Mouse (Mus musculus) CD8-positive naive resting alpha-beta T cell, adult 2 months (primary cell): Measurements from ENCODE around the gene Podxl2.

Source experiments
- DNase-seq, 2 experiments: peaks; one replicate each; pipeline ENCODE4 v3.0.0; 2022; ENCODE audit warnings: low read depth in 2 of 2, low spot score in 2 of 2

The Podxl2 gene

GRCm38 (mm10) chr6:88803051-88803450 lies 71.8 kb downstream of the Podxl2 start:
- no peak for DNase-seq

DNA sequence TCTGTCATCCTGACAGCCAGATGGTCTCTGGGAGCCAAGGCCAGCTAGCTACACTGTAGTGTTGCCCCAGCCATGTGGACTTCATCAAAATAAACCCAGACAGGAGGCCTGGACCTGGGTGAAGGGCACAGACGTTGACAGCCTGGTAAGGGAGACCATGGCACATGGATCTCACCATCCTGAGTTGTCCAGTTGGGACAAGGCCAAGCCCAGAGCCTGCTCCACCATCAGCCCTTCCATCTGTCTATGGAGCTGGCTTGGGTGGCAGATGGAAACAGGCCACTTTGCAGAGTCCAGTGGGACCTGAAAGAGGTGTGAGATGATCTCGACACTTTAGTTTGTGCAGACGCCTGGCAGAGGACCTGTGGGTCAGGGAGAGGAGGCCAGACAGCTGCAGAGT lies 74.1 kb downstream of the Podxl2 start:
- no peak for DNase-seq

- DNase-seq = no peak
These were observed 74.7 kb downstream of the Podxl2 start for GRCm38 (mm10) chr6:88800191-88800590.

DNA sequence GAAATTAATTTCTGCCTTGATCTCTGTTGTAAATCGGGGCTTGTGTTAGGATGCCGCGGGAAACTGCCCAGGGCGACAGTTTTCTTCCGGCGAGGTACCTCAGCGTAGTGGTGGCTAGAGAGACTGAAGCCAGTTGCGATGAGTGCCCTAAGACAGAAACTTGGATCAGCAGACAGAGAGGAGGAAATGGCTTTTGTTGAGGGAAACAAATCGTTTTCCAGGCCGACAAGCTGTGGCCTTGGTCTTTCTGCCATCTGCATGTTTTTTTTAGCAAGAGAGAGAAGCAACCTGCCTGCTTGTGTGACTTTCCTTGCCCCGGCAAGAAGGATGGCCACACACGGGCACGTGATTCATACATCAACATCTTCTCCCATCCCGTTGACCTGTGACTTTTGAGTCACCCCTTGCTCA lies 80.3 kb downstream of the Podxl2 start:
- no peak for DNase-seq

DNA sequence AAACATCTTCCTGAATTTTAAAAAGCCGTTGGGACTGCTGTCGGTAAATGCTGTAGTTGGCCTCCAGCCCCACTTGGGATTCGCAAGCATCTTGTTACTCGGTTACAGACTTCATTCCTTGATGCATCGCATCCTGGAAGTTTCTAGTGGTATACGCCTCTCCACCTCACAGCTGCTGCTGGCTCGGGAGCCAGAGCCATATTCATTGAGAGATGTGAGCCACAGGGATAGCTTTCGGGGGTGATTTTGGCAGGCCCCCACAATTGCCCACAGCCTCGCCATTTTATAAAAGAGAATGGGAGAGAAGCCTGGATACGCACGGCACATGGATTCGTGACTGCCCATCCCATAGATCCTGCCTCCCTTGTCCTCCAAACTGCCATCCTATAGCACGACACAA lies 81.0 kb downstream of the Podxl2 start:
- DNase-seq = no peak

DNA sequence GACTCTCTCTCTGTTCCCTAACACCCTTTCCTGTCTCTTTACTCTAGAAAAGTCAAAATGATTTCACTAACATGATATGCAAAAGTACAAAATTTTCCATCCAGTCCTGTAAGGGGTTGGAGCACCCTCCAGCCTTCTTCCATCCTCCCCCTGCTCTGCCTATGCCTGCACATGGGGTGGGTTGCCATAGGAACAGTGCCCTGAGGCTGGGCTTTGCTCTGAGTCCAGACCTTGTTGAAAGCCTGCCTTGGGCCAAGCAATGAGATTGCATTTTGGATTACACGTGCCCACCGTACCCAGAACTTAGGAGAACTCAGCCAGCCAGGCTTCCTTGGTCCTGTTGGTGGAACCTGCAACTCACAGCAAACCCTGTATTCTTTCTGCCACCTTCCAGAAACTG lies 81.6 kb downstream of the Podxl2 start:
- DNase-seq = no peak
